Mouse (Mus musculus) kidney, postnatal 14 days (tissue): ENCODE results near the gene Slc22a21.
A peak's percentile ranks its signal among the peaks of the same experiment; 100 is the strongest.
"Not testable (repeated sequence)": the region's sequence is repeated elsewhere in the genome, so short reads cannot be mapped to it uniquely, and the experiment has no call there.

ENCODE experiments used
- DNase-seq: peaks from one replicate; pipeline ENCODE4 v3.0.0; 2022; ENCODE audit warnings: mixed read lengths

Slc22a21 gene

GRCm38 (mm10) chr11:53997661-53998060 lies 17.5 kb upstream of the Slc22a21 start:
- no peak for DNase-seq

GRCm38 (mm10) chr11:53992264-53992663 lies 12.1 kb upstream of the Slc22a21 start:
- no peak for DNase-seq

GRCm38 (mm10) chr11:53989232-53989631 lies 9.1 kb upstream of the Slc22a21 start:
- no peak for DNase-seq

- DNase-seq: no peak
Measured at GRCm38 (mm10) chr11:53988081-53988480, 7.9 kb upstream of the Slc22a21 start.

GRCm38 (mm10) chr11:53981396-53981795 lies 1.3 kb upstream of the Slc22a21 start:
- DNase-seq: no peak

GRCm38 (mm10) chr11:53979456-53979787 lies 710 bp downstream of the Slc22a21 start:
- not testable (repeated sequence) for DNase-seq

- no peak for DNase-seq
Measured at GRCm38 (mm10) chr11:53977672-53978071, 2.5 kb downstream of the Slc22a21 start.

- DNase-seq: no peak
Measured at GRCm38 (mm10) chr11:53975559-53975958, 4.6 kb downstream of the Slc22a21 start.

GRCm38 (mm10) chr11:53958984-53959383 lies 21.1 kb downstream of the Slc22a21 start:
- peak; percentile 33 for DNase-seq

GRCm38 (mm10) chr11:53958176-53958575 lies 22.0 kb downstream of the Slc22a21 start:
- peak; percentile 37 for DNase-seq

GRCm38 (mm10) chr11:53956636-53957035 lies 23.5 kb downstream of the Slc22a21 start:
- no peak for DNase-seq

GRCm38 (mm10) chr11:53954653-53955052 lies 25.5 kb downstream of the Slc22a21 start:
- DNase-seq: no peak

- peak; percentile 11 for DNase-seq
Measured at GRCm38 (mm10) chr11:53950133-53950532, 30.0 kb downstream of the Slc22a21 start.

GRCm38 (mm10) chr11:53931944-53932318 lies 48.2 kb downstream of the Slc22a21 start:
- DNase-seq: peak; percentile 66

- peak; percentile 64 for DNase-seq
Measured at GRCm38 (mm10) chr11:53931091-53931943, 48.8 kb downstream of the Slc22a21 start.

- no peak for DNase-seq
Measured at GRCm38 (mm10) chr11:53929741-53930140, 50.4 kb downstream of the Slc22a21 start.

GRCm38 (mm10) chr11:53928585-53928984 lies 51.5 kb downstream of the Slc22a21 start:
- peak; percentile 14 for DNase-seq

- no peak for DNase-seq
Measured at GRCm38 (mm10) chr11:53926303-53926702, 53.8 kb downstream of the Slc22a21 start.

- no peak for DNase-seq
Measured at GRCm38 (mm10) chr11:53918851-53919250, 61.3 kb downstream of the Slc22a21 start.

GRCm38 (mm10) chr11:53911011-53911410 lies 69.1 kb downstream of the Slc22a21 start:
- no peak for DNase-seq

- no peak for DNase-seq
Measured at GRCm38 (mm10) chr11:53908686-53909085, 71.4 kb downstream of the Slc22a21 start.

- peak; percentile 18 for DNase-seq
Measured at GRCm38 (mm10) chr11:53904534-53904925, 75.6 kb downstream of the Slc22a21 start.

- peak; percentile 94 for DNase-seq
Measured at GRCm38 (mm10) chr11:53903781-53904533, 76.2 kb downstream of the Slc22a21 start.

- no peak for DNase-seq
Measured at GRCm38 (mm10) chr11:53902741-53903140, 77.4 kb downstream of the Slc22a21 start.
